Mouse (Mus musculus) lung, embryonic 14.5 days (tissue): ENCODE measurements at regions not wholly inside any gene's neighbourhood (a gene's known extent, or its start where the extent isn't known, plus 50 kb on each side); places are given as distances from the start of the nearest gene placed in this dataset.

Experiments used
- ATAC-seq: fragments of 200-750 bp; cut with Nextera tagmentation; 2 replicates; pipeline ENCODE4 v1.8.0; 2017; ENCODE audit warnings: mild to moderate bottlenecking, moderate TSS enrichment, moderate library complexity; ENCODE audit not compliant: insufficient read depth
- DNase-seq: peaks from one replicate; pipeline ENCODE4 v3.0.0-alpha.2; 2015
- H3K27ac ChIP-seq: fragments of 300-500 bp; sonication (generic); 2 replicates; pipeline ENCODE4 v1.5.1; 2014; ENCODE audit warnings: low read depth, mild to moderate bottlenecking, moderate library complexity
- H3K27me3 ChIP-seq: fragments of 300-500 bp; sonication (generic); 2 replicates; pipeline ENCODE4 v1.6.1; 2014; ENCODE audit warnings: low read length, control low read depth; ENCODE audit not compliant: insufficient read depth
- H3K36me3 ChIP-seq: fragments of 300-500 bp; sonication (generic); 2 replicates; pipeline ENCODE4 v1.6.1; 2014; ENCODE audit warnings: control low read depth; ENCODE audit not compliant: insufficient read depth
- H3K4me1 ChIP-seq: fragments of 300-500 bp; sonication (generic); 2 replicates; pipeline ENCODE4 v1.6.1; 2014; ENCODE audit warnings: antibody characterized with exemption, control low read depth; ENCODE audit not compliant: insufficient read depth
- H3K4me2 ChIP-seq: fragments of 300-500 bp; sonication (generic); 2 replicates; pipeline ENCODE4 v1.6.1; 2014; ENCODE audit warnings: mild to moderate bottlenecking
- H3K4me3 ChIP-seq: fragments of 300-500 bp; sonication (generic); 2 replicates; pipeline ENCODE4 v1.5.1; 2014; ENCODE audit warnings: low read depth, low read length
- H3K9ac ChIP-seq: fragments of 300-500 bp; sonication (generic); 2 replicates; pipeline ENCODE4 v1.6.1; 2014
- H3K9me3 ChIP-seq: fragments of 300-500 bp; sonication (generic); 2 replicates; pipeline ENCODE4 v1.6.1; 2016; ENCODE audit warnings: low read depth, low read length, control low read depth
- CTCF ChIP-seq: IDR thresholded peaks from 2 replicates; pipeline ENCODE4 v1.5.1; 2016; ENCODE audit warnings: antibody characterized with exemption, low read depth
- WGBS: fragments of 180-500 bp; shearing (Covaris S2); extraction: QIAGEN DNeasy Blood & Tissue Kit; methylation state at CpG from one replicate; pipeline ENCODE4 v1.1.7; 2014; 5-methylcytosine and 5-hydroxymethylcytosine counted together

- H3K9ac ChIP-seq, result no peak overlapping the region
- H3K27ac ChIP-seq, result no peak overlapping the region
- no peak overlapping the region for H3K4me3 ChIP-seq
- H3K4me1 ChIP-seq, result no peaks in the 10 kb centered on the region
- no peaks in the 10 kb centered on the region for H3K27me3 ChIP-seq
- H3K36me3 ChIP-seq, result no peaks in the 10 kb centered on the region
- H3K9me3 ChIP-seq, result no peaks in the 10 kb centered on the region
- no peak for DNase-seq
- H3K4me2 ChIP-seq, result no peak overlapping the region
- WGBS, result 65% methylated on average over 4 of the region's 4 CpGs
- ATAC-seq, result no peak
- TF ChIP-seq CTCF, result no peak
These were observed 272.1 kb upstream of the Myt1l start for GRCm38 (mm10) chr12:29256103-29256502.

GRCm38 (mm10) chr12:29257011-29257734 is 271.0 kb upstream of the Myt1l start:
- DNase-seq (no peak), ATAC-seq (no peak)
- Histone ChIP-seq H3K4me1 (no peaks in the 10 kb centered on the region), H3K9ac (no peak overlapping the region), H3K27me3 (no peaks in the 10 kb centered on the region), H3K4me2 (no peak overlapping the region; the same call in 1 of the 2 replicates), H3K4me3 (no peak overlapping the region), H3K27ac (no peak overlapping the region), H3K9me3 (no peaks in the 10 kb centered on the region), H3K36me3 (no peaks in the 10 kb centered on the region)
- no peak for TF ChIP-seq CTCF
- WGBS, result 34% methylated on average over 7 of the region's 7 CpGs

- H3K9ac ChIP-seq, result no peak overlapping the region
- WGBS, result 10% methylated on average over 16 of the region's 16 CpGs
- peak overlapping the region; percentile 50; the same call in 1 of the 2 replicates for H3K27ac ChIP-seq
- peak overlapping the region; percentile 43 for H3K4me2 ChIP-seq
- H3K9me3 ChIP-seq, result no peaks in the 10 kb centered on the region
- H3K27me3 ChIP-seq, result no peaks in the 10 kb centered on the region
- ATAC-seq (peak; percentile 79; the same call in 1 of the 2 replicates), DNase-seq (peak; percentile 89)
- TF ChIP-seq CTCF, result peak; percentile 5; the same call in 1 of the 2 replicates
- no peaks in the 10 kb centered on the region for H3K36me3 ChIP-seq
- H3K4me1 ChIP-seq, result no peaks in the 10 kb centered on the region
- H3K4me3 ChIP-seq, result no peak overlapping the region
These were observed 270.2 kb upstream of the Myt1l start for GRCm38 (mm10) chr12:29257735-29258547.

GRCm38 (mm10) chr12:29258548-29258874 is 269.7 kb upstream of the Myt1l start:
- H3K9ac ChIP-seq, result no peak overlapping the region
- DNase-seq (no peak), ATAC-seq (peak; percentile 61; the same call in 1 of the 2 replicates)
- H3K27ac ChIP-seq, result peak overlapping the region; percentile 50; the same call in 1 of the 2 replicates
- no peaks in the 10 kb centered on the region for H3K27me3 ChIP-seq
- peak overlapping the region; percentile 43 for H3K4me2 ChIP-seq
- H3K9me3 ChIP-seq, result no peaks in the 10 kb centered on the region
- no peak; the same call in 1 of the 2 replicates for TF ChIP-seq CTCF
- H3K36me3 ChIP-seq, result no peaks in the 10 kb centered on the region
- H3K4me1 ChIP-seq, result no peaks in the 10 kb centered on the region
- H3K4me3 ChIP-seq, result no peak overlapping the region

DNA sequence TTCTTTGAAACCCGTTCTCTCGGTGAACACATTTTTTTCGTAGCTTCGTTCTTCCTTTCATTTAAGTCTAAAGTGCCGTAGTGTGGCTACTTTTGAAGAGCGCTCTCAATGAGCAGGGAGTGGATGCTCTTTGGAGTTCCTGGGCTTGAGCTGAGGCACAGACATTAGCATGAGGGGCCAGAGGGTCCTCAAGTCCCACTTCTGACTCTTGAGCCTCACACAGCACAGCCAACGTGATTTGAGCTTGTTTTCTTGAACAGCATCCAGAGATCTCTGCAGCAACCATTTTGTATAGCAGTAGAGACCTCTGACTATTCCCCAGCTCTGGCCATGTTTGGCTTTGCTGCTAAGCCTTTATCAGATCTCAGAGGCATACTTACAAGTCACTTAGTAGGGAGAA is 269.2 kb upstream of the Myt1l start:
- no peak for TF ChIP-seq CTCF
- Histone ChIP-seq H3K4me1 (no peaks in the 10 kb centered on the region), H3K9me3 (no peaks in the 10 kb centered on the region), H3K36me3 (no peaks in the 10 kb centered on the region), H3K27ac (no peak overlapping the region), H3K4me2 (no peak overlapping the region), H3K27me3 (no peaks in the 10 kb centered on the region), H3K9ac (no peak overlapping the region), H3K4me3 (no peak overlapping the region)
- WGBS, result 34% methylated on average over 7 of the region's 7 CpGs
- ATAC-seq (no peak), DNase-seq (no peak)

DNA sequence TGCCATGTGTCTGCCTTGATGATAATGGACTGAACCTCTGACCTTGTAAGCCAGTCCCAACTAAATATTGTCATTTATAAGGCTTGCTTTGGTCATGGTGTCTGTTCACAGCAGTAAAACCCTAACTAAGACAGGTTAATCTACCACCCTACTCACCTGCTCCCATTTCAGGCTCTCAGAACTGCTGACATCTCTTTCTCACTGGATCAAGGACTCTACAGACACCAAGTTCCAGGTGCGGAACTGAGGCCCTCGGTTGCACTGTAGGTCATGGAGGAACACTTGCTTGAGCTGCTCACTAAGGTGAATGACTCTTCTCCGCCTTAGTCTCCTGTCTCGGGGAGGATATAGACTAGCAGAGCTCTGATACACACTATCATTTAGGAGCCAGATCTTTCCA is 254.0 kb upstream of the Myt1l start:
- H3K4me2 ChIP-seq, result no peak overlapping the region
- no peaks in the 10 kb centered on the region for H3K4me1 ChIP-seq
- H3K4me3 ChIP-seq, result no peak overlapping the region
- WGBS, result 92% methylated on average over 4 of the region's 4 CpGs
- H3K9me3 ChIP-seq, result no peaks in the 10 kb centered on the region
- no peak for TF ChIP-seq CTCF
- H3K9ac ChIP-seq, result no peak overlapping the region
- DNase-seq (no peak), ATAC-seq (no peak)
- H3K36me3 ChIP-seq, result no peaks in the 10 kb centered on the region
- no peaks in the 10 kb centered on the region for H3K27me3 ChIP-seq
- no peak overlapping the region for H3K27ac ChIP-seq

DNA sequence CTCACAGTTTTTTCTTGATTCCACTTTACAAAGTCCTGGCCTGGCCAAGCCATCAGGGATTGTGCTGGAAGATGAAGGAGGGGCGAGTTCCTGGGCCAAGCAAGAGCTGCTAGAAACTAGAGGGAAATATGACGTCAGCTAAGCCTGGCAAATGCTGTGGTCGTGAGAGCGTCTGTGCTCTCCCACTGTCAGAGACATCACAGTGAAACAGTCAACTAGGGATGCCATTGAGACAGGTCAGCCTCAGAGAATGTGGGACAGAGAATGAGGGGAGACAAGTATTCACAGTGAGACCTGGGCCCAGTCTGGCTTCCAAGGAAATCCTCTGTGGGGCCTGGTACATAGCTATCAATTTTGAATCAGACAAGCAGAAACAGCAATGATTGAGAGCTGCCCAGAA is 252.5 kb upstream of the Myt1l start:
- no peak overlapping the region for H3K4me2 ChIP-seq
- H3K27ac ChIP-seq, result no peak overlapping the region
- no peaks in the 10 kb centered on the region for H3K4me1 ChIP-seq
- ATAC-seq (no peak), DNase-seq (no peak)
- no peaks in the 10 kb centered on the region for H3K9me3 ChIP-seq
- 47% methylated on average over 4 of the region's 4 CpGs for WGBS
- no peak for TF ChIP-seq CTCF
- no peak overlapping the region for H3K4me3 ChIP-seq
- H3K27me3 ChIP-seq, result no peaks in the 10 kb centered on the region
- H3K9ac ChIP-seq, result no peak overlapping the region
- H3K36me3 ChIP-seq, result no peaks in the 10 kb centered on the region
